In genomic region chr2:103564427-103565023, GRCm38 (mm10) we compare ENCODE assay signal across 1 mouse cellular context.
TF ChIP-seq lines count a peak whose summit lies in the region.

No protein-coding gene starts in this region.

TF ChIP-seq in MEL, 35 proteins besides CTCF, POLR2A, EP300 and RAD21 (continued from another document):
- peak; percentile 85; the same call in 1 of the 2 replicates for TF ChIP-seq MEF2A (IDR thresholded peaks at IDR 0.05; ENCODE audit: extremely low read depth, insufficient replicate concordance, low read depth, low read length, poor library complexity, severe bottlenecking)
- TF ChIP-seq ZNF384 (IDR thresholded peaks at IDR 0.05; ENCODE audit: low read depth, low read length) = peak; percentile 88
- peak; percentile 52; the same call in 1 of the 2 replicates for TF ChIP-seq MAFK (IDR thresholded peaks at IDR 0.05; ENCODE audit: borderline replicate concordance, low read depth, low read length)
- no peak for TF ChIP-seq ZMIZ1 (IDR thresholded peaks at IDR 0.05; ENCODE audit: low read depth, low read length)
